Mouse (Mus musculus): Measurements from ENCODE around the gene Clmn.
"Not testable (repeated sequence)": the region's sequence is repeated elsewhere in the genome, so short reads cannot be mapped to it uniquely, and the experiment has no call there.

The Clmn gene

DNA sequence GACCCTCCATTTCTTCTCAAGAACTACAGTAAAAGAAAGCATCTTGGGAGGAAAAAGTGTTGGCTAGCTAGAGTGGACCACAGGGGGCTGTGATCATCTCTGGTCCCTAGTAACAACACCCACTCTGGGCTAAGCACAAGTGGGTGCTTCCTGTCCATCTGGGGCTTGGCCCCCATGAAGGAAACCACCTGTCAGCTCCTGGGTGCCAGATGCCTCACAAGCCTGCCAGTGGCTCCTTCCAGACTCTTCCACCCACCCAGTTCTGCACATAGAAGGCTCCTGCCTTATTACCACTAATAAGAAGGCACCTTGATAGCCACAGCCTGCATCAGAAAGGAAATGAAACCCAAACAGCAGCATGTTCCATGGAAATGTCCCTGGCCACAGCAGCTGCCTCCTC lies 26.4 kb downstream of the Clmn start:
- DNase-seq (ENCODE audit: inconsistent ontology term), result no peak

DNA sequence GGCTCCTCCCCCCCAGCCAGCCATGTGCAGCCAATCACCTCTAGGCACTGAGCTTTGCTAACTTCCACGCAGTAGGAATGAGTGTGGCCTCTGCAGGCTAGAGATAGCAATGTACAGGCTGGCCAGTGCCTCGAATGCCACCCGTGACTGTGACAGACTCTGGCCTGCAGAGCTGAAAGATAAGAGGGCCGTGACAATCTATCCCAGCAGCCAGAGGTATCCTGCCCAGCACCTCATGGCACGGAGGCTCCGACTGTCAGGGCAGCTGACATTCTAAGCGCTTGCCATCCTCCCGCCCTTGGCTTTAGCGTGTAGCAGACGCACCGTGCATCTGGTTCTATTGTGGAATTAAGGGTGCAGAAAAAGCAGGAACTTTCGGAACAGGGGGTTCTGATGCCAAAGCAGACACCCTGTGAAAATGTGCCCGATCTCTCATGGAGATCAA lies 26.9 kb downstream of the Clmn start:
- no peak for DNase-seq (ENCODE audit: inconsistent ontology term)

DNA sequence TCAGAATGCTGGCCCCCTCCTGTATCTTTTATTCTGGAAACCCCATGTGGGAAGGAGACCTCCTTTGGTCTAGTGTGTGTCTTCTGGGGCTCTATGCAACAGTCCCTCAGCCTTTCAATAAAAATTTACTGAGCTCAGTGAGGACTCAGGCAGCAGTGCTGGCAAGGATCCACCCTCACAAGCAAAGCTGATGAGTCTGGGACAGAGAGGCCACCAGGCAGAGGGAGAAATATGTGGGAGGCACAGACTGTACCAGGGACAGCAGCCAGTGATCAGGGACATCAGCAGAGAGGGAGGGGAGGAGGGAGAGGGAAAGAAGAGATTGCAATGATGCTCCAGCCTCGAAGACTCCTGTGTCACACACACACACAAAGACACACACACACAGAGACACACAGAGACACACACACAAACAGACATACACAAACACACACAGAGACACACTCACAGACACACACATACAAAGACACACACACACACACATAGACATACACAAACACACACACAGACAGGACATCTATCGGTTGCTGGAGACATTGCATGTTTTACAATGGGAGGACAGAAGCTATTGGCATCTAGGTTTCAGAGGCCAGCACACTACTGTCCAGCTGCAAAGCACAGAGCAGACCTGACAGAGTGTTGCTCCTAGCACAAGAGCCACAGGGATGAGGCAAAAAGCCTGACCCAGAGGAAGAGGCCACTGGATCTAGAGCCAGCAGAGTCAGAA lies 27.6 kb downstream of the Clmn start:
- DNase-seq (ENCODE audit: inconsistent ontology term), result peak; percentile 79

DNA sequence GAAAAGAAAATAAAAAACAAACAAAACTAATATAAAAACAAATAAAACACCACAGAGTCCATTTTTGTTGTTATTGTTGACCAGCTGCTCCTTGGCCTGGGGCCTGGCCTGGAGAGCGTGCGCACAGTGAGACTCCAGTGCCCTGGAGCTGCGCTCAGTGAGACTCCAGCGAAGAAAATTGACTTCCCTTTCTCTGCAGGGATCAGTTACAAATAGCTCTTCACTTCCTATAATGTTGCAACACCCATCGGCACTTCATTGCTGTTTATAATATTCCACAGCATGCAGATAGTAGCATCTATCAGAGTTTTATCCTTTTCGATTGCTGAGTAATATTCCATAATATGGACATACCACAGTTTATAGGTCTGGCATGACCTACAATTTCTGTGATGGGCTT lies 28.6 kb downstream of the Clmn start:
- DNase-seq (ENCODE audit: inconsistent ontology term), result no peak

DNA sequence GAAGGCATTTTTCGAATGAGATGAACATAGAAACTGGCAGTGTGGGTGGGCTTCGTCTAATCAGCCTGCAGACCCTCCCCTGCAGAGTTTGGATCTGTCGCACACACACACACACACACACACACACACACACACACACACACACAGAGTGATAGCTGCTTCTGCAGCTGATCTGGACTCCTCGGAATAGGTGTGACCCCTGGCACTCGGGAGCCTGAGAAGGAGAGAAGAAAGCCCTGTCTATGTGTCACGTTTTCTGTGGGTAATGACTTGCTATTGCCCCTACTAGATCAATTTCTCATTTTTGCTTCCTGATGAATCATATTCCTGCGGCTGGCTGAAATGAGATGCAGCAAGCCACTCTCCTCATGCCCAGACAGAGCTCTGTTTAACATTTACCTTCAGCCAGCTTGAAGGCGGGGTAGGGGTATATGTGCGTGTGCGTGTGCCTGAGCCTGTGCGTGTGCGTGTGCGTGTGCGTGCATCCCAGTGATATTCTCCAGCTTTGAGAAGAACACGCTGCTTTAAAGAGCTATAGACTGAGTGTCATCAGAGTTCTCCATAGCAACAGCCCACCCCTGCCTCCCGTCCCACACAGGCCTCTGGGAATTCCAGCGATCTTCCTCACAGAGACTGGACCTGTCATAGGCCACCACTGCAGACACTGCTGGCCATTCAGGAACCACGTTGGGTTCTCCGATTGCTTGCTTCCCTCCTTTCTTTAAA lies 29.3 kb downstream of the Clmn start:
- DNase-seq (ENCODE audit: inconsistent ontology term), result peak; percentile 26

DNA sequence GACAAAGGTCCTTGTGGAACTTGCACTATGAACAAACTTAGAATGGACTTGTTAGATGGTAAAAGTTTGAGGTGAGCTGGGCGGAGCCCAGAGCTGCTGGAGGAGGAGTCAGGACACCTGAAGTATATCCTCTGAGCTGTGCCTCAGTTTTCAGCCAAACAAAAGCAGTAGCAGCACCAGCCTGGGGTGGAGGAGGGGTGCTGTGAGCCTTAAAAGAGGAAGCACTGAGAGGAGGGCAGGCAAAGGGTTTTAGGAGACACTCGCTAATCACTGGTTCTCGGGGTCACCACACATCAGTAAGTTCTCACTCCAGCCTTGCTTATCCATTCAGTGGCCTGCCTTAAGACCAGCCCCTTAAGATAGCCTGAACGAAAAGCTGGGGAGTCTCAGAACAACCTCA lies 30.1 kb downstream of the Clmn start:
- DNase-seq (ENCODE audit: inconsistent ontology term), result no peak

DNA sequence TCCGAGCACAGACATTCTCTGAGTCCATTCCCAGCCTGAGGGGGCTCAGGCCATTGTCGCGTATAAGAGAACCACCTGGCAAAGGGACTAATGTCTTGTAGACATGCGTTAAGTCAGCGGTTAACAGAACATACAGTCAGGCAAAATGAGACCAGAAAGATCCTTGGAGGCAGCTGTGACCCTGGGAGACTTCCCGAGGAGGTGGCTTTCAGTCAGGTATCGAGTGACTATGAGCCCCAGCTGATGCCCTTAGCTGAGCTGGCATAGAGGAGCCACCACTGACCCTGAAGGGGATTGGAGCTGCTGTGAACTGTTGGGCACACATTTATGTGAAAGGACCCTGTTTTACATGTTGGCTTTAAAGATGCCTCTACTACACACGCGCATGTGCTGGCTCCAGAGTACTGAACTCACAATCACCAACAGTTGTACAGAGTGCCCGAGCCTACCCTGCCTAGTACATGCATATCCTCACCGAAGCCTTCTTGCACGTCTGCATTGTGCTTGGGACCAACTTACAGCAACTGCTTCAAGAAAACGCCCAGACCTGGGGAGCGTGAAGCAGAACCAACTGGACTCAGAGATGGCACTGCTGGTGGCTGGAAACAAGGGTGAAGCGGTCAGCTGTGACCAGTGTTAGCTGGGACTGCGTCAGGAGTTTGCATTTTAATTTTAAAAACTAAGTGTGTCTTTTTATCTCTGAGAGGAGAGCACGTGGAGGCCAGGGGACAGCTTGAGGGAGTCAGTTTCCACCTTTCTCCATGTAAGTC lies 34.0 kb downstream of the Clmn start:
- no peak for DNase-seq (ENCODE audit: inconsistent ontology term)

DNA sequence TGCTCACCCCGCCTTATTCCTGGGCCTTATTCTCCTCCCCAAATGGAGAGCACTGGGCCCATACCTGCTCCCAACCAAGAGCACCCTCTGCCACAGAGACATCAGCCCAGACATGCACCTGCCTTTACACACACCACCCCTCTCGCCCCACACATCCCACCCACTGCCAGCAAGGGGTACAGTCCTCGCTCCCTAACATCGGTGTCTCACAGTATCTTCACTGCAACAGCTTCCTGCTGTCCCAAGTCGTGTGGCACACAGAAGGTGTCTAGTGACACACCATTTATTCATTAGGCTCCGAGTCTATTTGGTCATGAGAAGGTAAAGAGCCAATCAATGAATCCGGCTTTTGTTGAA lies 34.6 kb downstream of the Clmn start:
- DNase-seq (ENCODE audit: inconsistent ontology term), result no peak

DNA sequence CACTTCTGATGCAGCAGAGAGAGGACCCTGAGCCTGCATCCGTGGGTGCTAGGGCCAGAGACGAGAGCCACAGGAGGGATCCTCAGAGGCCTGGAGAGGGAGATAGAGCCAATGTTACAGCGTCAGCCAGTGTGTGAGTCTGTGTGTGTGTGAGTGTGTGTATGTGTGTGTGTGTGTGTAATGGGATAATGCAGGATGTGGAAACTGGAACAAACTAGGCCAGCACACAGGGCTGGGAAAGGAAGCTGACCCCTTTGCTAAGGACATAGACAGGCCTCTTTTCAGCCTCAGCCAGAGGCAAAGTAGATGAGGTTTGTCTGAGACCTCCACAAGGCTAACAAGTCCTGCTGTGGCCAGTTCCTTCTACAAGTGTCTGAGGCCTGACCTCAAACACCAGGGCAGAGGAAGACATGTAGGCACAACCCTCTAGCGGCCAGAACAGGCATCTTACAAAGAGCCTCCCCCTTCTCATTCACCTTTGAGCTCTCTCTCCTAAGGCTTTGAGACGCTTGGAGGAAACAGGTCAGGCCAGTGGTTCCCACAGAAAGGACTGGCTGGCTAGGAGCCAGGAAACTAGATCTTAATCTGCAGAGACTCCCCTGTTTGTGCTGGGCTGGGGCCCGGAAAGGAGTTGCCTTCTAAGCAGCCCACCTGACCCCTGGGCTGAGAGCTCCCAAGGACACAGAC lies 35.1 kb downstream of the Clmn start:
- DNase-seq (ENCODE audit: inconsistent ontology term), result peak; percentile 33

DNA sequence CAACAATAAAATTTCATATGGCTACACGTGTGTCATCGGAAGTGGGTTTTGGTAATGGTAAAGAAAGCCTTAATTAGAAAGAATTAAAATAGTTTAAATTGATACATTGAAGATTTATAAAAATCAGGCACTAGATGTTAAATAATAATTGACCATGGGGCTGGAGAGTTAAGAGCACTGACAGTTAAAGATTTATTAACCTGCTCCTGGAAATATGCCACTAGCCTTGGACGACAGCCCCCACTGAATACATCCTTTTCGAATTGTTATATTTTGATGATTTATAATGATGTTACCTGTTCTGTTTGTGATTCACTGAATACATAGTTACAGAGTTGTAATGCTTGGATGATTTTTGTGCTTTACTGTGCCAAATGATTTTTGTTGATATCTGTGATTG lies 35.9 kb downstream of the Clmn start:
- not testable (repeated sequence) for DNase-seq (ENCODE audit: inconsistent ontology term)

DNA sequence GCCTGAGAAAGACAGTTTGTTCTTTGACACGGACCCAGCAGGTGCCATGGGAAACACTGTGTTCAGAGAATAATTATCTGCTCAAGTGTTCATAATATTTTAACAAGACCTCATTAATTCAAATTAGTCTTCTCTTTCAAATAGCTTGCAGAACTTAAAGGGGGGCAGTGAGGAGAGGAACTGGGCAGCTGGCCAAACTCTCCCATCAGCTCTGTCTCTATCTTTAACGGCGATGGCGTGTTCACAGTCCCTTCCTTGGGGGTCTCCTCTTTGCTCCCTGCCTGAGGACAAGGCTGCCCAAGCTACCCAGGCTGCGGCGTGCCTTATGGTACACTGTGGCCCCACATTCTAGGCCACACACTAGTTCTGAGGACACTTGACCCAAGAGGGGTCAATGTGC lies 37.2 kb downstream of the Clmn start:
- DNase-seq (ENCODE audit: inconsistent ontology term), result no peak

DNA sequence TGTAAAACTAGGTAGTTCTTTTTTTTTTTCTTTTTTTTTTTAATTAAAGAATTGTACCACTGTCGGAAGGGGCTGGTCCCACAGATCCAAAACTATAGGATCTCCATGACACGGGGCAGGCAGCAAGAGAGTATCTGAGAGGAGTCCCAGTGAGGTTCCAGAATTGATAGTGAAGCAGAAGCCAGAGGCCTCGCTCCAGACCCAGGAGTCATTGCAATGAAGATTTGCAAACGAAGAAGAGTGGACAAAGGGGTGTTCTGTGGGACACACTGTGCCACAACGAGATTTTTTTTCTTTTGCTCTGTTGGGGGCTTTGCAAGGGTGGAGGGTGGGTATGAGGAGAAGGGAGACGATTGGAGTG lies 40.0 kb downstream of the Clmn start:
- DNase-seq (ENCODE audit: inconsistent ontology term), result no peak

DNA sequence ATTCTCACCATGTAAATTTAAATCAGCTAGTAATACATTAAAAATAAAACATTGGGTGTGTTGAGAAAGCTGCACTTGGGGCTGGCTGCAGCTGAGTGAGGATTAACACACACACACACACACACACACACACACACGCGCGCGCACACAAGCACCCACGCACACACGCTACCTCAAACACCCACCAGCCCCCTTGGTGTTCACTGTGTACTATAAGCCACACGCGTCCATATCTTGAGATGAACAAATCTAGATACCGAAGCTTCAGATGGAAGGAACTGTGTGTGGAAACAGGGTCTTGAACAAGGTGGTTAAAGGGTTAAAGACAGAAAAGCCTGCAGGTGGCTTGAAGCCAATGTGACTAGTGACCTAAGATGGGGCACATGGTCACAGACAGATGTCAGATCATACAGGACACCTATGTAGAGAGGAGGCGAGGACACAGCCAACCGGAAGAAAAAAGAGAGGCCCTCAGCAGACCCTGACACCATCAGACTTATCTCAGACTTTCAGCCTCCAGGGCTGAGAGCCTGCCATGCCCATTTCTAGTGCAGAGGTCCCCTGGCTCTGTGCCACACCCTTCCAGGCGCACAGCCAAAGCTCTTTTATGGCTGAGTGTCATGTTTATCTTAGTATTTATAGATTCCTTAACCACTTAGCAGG lies 40.5 kb downstream of the Clmn start:
- DNase-seq (ENCODE audit: inconsistent ontology term), result peak; percentile 75

DNA sequence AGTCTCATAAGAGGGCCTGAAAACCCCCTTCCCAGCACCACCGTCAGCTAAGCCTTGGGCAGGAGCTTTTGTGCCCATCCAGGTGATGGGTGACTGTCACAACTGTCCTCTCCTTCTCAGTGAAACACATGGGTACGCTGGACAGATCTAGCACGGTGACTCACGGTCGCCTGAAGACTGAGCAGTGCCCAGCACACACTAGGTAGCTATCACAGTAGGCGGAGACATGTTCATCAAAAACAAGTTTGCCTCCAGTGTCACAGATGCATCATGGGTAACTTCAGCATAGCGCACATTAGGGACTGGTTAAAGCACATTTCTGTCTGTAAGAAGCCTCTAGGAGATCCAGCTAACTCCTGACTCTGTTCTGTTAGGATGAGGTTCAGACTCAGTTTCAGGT lies 41.2 kb downstream of the Clmn start:
- DNase-seq (ENCODE audit: inconsistent ontology term), result no peak

DNA sequence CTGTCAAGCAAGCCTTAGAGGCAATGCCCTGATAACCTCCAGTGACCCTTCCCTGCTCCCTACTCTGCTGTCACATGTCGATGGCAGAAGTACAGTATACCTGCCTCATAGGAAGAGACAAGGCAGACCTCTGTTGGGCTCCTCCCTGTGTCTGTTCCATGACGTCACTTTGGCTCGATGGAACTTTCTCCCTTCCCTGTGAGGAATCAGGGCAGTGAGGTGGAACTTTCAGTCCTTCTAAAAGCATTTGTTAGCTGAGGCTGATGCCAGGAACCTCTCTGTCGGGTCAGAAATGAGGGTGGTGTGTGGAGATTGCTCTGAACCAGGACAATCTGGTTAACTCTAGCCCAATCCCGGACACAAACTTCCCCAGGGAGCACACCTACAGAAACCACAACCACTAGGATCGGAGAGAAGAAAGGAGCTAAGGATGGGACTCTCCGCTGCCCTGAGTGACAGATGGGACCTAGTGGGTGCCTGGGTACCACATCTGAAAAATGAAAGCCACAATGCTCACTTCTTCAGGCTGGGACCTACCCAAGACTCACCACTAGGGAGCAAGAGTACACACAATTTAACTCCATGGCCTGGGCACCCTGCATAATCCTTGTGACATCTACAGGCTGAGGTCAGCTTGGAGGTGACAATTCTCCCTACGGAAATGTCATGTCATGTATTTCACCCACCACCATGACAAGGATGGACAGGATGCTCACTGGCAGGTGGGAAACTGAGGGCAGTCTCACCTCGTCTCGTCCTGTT lies 41.9 kb downstream of the Clmn start:
- DNase-seq (ENCODE audit: inconsistent ontology term), result no peak

DNA sequence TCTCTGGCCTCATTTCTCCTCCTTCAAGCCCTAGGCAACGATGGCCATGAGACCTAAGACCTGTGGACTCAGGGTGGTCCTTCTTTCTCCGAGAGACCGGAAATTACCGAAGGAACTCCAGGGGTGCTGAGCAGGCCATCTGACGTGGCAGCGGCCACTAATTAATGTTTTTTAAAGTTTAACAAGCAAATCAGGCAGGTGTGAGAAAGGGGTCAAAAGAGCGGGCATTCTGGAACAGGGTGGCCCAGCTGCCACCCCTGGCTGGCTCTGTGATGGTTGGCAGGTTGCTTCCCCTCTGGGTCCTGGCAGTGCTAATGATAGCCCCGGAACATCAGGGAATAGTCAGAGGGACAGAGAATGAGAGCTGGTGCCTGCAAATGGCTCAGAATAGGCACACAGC lies 42.7 kb downstream of the Clmn start:
- DNase-seq (ENCODE audit: inconsistent ontology term), result no peak

DNA sequence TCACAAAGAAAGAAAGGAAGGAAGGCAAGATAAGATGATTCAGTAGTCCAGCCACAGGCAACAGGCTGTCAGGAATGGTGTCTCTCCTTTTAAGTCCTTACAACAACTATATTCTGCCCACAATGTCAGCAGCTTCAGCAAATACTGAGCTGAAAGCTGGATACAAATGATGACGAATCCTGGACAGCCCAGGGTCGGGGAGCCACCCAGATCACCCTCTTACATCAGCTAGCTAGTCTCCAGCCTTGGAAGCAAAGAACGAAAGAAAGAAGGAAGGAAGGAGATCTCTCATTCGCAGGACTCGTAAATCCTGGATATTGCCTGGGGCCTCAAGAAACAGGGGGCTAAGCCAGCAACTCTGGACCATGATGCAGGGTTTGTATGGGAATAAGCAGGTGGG lies 44.8 kb downstream of the Clmn start:
- no peak for DNase-seq (ENCODE audit: inconsistent ontology term)

DNA sequence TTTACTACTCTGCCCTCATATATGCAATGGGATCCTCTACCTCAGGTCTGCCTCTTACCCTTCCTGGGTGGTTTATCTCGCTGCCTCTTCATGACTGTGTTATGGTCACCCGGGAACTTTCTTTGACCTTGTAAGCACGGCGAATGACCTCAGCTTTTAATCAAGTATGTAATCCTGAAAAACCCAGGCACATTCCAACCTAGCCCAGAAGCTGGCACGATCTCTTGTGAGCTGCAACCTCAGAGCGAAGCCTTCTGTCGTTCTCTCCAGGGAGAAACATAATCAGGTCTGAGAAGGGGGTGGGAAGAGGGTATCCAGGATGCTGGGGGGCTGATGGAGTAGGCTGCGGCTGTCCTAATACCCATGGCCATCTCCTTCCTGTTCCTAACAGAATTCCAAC lies 45.8 kb downstream of the Clmn start:
- no peak for DNase-seq (ENCODE audit: inconsistent ontology term)

DNA sequence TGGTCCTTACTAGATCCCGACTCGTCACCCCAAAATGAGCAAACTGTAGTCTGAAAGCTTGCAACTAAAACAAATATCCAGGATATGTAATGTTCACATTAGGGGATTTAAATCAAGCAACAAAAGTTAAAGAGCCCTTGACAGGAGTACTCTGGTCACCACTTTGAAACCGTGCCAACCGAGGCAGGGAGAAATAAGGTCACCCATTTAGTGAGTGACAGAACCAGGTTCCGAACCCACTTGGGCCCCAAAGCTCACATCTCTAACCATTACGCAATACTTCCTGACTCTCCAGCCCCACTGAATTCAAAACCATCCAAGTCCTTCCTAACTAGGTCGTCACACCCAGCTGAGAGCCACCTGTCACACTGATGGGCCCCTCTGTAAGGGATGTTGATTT lies 46.8 kb downstream of the Clmn start:
- DNase-seq (ENCODE audit: inconsistent ontology term), result no peak

DNA sequence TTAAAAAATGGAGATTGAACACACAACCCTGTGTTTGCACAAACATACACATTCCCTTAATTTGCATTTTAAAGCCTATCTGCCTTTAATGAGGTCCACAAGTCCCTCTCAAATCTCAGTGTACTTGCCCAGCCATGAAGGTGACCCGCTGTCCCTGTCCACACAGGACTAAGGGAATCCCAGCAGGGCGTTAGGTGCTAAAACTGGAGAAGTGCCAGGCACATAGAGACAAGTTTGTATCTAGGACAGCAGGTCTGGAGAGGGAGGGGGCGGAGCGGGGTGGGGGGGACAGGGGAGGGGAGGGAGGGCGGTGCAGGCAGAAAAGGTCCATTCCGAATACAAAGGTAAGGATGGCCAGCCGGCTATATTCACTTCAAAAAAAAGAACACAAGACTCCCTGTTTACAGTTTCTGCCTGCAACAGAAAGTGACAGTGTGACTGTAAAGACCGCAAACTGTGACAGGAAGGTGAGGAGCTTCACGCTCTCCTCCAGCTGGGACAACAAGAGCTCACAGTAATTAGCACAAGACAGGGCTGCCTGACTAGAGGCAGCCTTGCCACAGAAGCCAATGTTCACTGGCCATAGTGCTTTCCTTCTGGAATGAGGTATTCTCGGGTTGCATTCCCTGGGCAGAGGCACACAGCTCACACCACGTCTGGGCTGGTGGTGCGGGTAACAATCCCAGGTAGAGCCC lies 47.6 kb downstream of the Clmn start:
- DNase-seq (ENCODE audit: inconsistent ontology term), result peak; percentile 63

Data from Muller cell, postnatal 12 days (primary cell).